Mouse (Mus musculus) lung, postnatal 0 days (tissue): ENCODE measurements at regions not wholly inside any gene's neighbourhood (a gene's known extent, or its start where the extent isn't known, plus 50 kb on each side); places are given as distances from the start of the nearest gene placed in this dataset.

Source experiments
- CTCF ChIP-seq: IDR thresholded peaks from 2 replicates; pipeline ENCODE4 v1.5.1; 2016; ENCODE audit warnings: antibody characterized with exemption, mild to moderate bottlenecking
- EP300 ChIP-seq: IDR thresholded peaks from 2 replicates; pipeline ENCODE4 v1.6.1; 2016; ENCODE audit warnings: antibody characterized with exemption, mild to moderate bottlenecking, control low read depth

GRCm38 (mm10) chr4:87701024-87701423 is 332.1 kb downstream of the Mllt3 start:
- TF ChIP-seq CTCF = no peak
- no peak for TF ChIP-seq EP300
